Mouse (Mus musculus): ENCODE data around the gene Serpina16. TPM values are rescaled to one million over a fixed set of nuclear protein-coding genes. Genes with fewer than 3 reads are reported as not detected.
A peak's percentile ranks its signal among the peaks of the same experiment; 100 is the strongest.

The Serpina16 gene
- polyA plus RNA-seq, 2 experiments = 0.04 to 0.06 TPM

GRCm38 (mm10) chr12:103655123-103656044, 20.6 kb downstream of the Serpina16 start:
- peak overlapping the region; percentile 53 for H3K4me2 ChIP-seq (ENCODE audit: low read depth)
- WGBS (ENCODE audit: insufficient replicate concordance) = 56% methylated on average over 7 of the region's 7 CpGs
- peak overlapping the region; percentile 28 to 46 for H3K4me3 ChIP-seq (ENCODE audit: insufficient read depth in 1 of 2, low read depth in 2 of 2, low read length in 2 of 2)
- no peak overlapping the region for H3K9ac ChIP-seq (replicated peaks)
- no peaks in the 10 kb centered on the region for H3K27me3 ChIP-seq (ENCODE audit: control insufficient read depth, insufficient read depth, low read length)
- no peak for DNase-seq (ENCODE audit: low read depth in 3 of 3, low spot score in 3 of 3)
- no peaks in the 10 kb centered on the region for H3K36me3 ChIP-seq (replicated peaks; ENCODE audit: control insufficient read depth, insufficient read depth, low read depth)
- ATAC-seq (ENCODE audit: insufficient read depth) = peak; percentile 44; the same call in 1 of the 2 replicates
- peaks cover 0 to 4% of the 10 kb centered on the region in 2 experiments; a peak in 2 of 4 replicates for H3K4me1 ChIP-seq (replicated peaks; ENCODE audit: control insufficient read depth in 2 of 2, insufficient read depth in 2 of 2, low read length in 1 of 2)
- H3K9me3 ChIP-seq (ENCODE audit: control insufficient read depth, low read length) = no peaks in the 10 kb centered on the region
- no peak overlapping the region for H3K27ac ChIP-seq
- TF ChIP-seq CTCF (IDR thresholded peaks at IDR 0.05; ENCODE audit: low read depth) = no peak
- no peak for TF ChIP-seq EP300 (IDR thresholded peaks at IDR 0.05; ENCODE audit: low read depth)

DNA sequence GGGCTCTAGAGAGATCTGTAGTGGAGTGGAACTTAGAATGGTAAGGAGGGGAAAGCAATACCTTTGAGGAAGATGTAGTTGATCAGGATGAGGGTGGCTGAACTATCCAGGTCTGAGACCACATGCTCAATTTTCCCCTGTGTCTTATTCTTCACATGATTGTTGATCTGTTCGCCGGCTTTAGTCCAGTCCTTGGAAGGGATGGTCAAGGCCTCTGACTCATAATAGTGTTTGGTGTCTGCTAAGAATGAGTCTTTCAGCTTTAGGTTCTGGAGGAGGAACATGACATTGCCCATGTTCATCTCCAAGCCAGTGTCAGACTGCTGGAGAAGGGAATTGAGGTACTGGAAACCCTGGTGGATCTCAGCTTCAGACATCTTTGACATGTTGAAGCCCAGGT, 22.1 kb downstream of the Serpina16 start:
- H3K9ac ChIP-seq (replicated peaks) = no peak overlapping the region
- H3K4me1 ChIP-seq (replicated peaks; ENCODE audit: control insufficient read depth in 2 of 2, insufficient read depth in 2 of 2, low read length in 1 of 2) = peaks cover 0 to 2% of the 10 kb centered on the region in 2 experiments; a peak in 1 of 4 replicates
- H3K27ac ChIP-seq = no peak overlapping the region
- no peaks in the 10 kb centered on the region for H3K9me3 ChIP-seq (ENCODE audit: control insufficient read depth, low read length)
- no peak for TF ChIP-seq CTCF (IDR thresholded peaks at IDR 0.05; ENCODE audit: low read depth)
- TF ChIP-seq EP300 (IDR thresholded peaks at IDR 0.05; ENCODE audit: low read depth) = no peak
- peak overlapping the region; percentile 39 for H3K4me2 ChIP-seq (ENCODE audit: low read depth)
- no peak overlapping the region for H3K4me3 ChIP-seq (ENCODE audit: insufficient read depth in 1 of 2, low read depth in 2 of 2, low read length in 2 of 2)
- ATAC-seq (ENCODE audit: insufficient read depth) (no peak), DNase-seq (ENCODE audit: low read depth in 3 of 3, low spot score in 3 of 3) (no peak)
- H3K36me3 ChIP-seq (replicated peaks; ENCODE audit: control insufficient read depth, insufficient read depth, low read depth) = no peaks in the 10 kb centered on the region
- H3K27me3 ChIP-seq (ENCODE audit: control insufficient read depth, insufficient read depth, low read length) = no peaks in the 10 kb centered on the region
- 52% methylated on average over 2 of the region's 2 CpGs for WGBS (ENCODE audit: insufficient replicate concordance)

DNA sequence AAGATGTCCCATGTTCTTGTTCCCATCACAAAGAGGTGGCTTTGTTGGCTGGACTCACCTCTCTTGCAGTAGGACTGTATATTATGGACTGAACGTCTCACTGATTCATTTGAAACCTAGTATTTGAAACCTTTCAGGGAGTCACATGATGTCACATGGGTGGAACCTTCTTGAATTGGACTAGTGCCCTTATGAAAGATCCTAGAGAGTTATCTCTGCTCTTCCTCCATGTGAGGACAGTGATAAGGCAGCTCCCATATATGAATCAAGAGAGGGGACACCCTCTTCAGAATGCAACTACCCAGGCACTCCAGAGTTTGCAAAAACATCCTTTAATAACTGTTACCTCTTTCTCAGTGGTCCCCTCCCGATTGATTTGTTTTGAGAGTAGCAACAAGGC, 29.6 kb downstream of the Serpina16 start:
- DNase-seq (ENCODE audit: low read depth in 3 of 3, low spot score in 3 of 3) = no peak
- Histone ChIP-seq H3K9ac (replicated peaks) (no peak overlapping the region), H3K4me3 (ENCODE audit: insufficient read depth in 1 of 2, low read depth in 2 of 2, low read length in 2 of 2) (no peak overlapping the region), H3K27ac (no peak overlapping the region), H3K9me3 (ENCODE audit: control insufficient read depth, low read length) (no peaks in the 10 kb centered on the region), H3K27me3 (ENCODE audit: control insufficient read depth, insufficient read depth, low read length) (no peaks in the 10 kb centered on the region), H3K36me3 (replicated peaks; ENCODE audit: control insufficient read depth, insufficient read depth, low read depth) (no peaks in the 10 kb centered on the region; the same call in 1 of the 2 replicates), H3K4me2 (ENCODE audit: low read depth) (no peak overlapping the region), H3K4me1 (replicated peaks; ENCODE audit: control insufficient read depth in 2 of 2, insufficient read depth in 2 of 2, low read length in 1 of 2) (no peaks in the 10 kb centered on the region)
- no peak for ATAC-seq (ENCODE audit: insufficient read depth)
- WGBS (ENCODE audit: insufficient replicate concordance) = 48% methylated on average over 2 of the region's 2 CpGs
- TF ChIP-seq EP300 (IDR thresholded peaks at IDR 0.05; ENCODE audit: low read depth) (no peak), CTCF (IDR thresholded peaks at IDR 0.05; ENCODE audit: low read depth) (no peak)

GRCm38 (mm10) chr12:103644601-103645000, 31.3 kb downstream of the Serpina16 start:
- ATAC-seq (ENCODE audit: insufficient read depth) (no peak), DNase-seq (ENCODE audit: low read depth in 3 of 3, low spot score in 3 of 3) (no peak)
- WGBS (ENCODE audit: insufficient replicate concordance) = 22% methylated on average over 5 of the region's 5 CpGs
- TF ChIP-seq EP300 (IDR thresholded peaks at IDR 0.05; ENCODE audit: low read depth) (no peak), CTCF (IDR thresholded peaks at IDR 0.05; ENCODE audit: low read depth) (no peak)
- H3K4me3 ChIP-seq (ENCODE audit: insufficient read depth in 1 of 2, low read depth in 2 of 2, low read length in 2 of 2) = no peak overlapping the region
- no peaks in the 10 kb centered on the region for H3K27me3 ChIP-seq (ENCODE audit: control insufficient read depth, insufficient read depth, low read length)
- no peak overlapping the region for H3K27ac ChIP-seq
- no peak overlapping the region for H3K9ac ChIP-seq (replicated peaks)
- H3K36me3 ChIP-seq (replicated peaks; ENCODE audit: control insufficient read depth, insufficient read depth, low read depth) = no peaks in the 10 kb centered on the region; the same call in 1 of the 2 replicates
- no peaks in the 10 kb centered on the region for H3K9me3 ChIP-seq (ENCODE audit: control insufficient read depth, low read length)
- no peaks in the 10 kb centered on the region for H3K4me1 ChIP-seq (replicated peaks; ENCODE audit: control insufficient read depth in 2 of 2, insufficient read depth in 2 of 2, low read length in 1 of 2)
- no peak overlapping the region for H3K4me2 ChIP-seq (ENCODE audit: low read depth)

GRCm38 (mm10) chr12:103643818-103644217, 32.1 kb downstream of the Serpina16 start:
- H3K4me2 ChIP-seq (ENCODE audit: low read depth) = no peak overlapping the region
- no peak for DNase-seq (ENCODE audit: low read depth in 3 of 3, low spot score in 3 of 3)
- H3K36me3 ChIP-seq (replicated peaks; ENCODE audit: control insufficient read depth, insufficient read depth, low read depth) = no peaks in the 10 kb centered on the region; the same call in 1 of the 2 replicates
- H3K4me1 ChIP-seq (replicated peaks; ENCODE audit: control insufficient read depth in 2 of 2, insufficient read depth in 2 of 2, low read length in 1 of 2) = no peaks in the 10 kb centered on the region
- H3K27me3 ChIP-seq (ENCODE audit: control insufficient read depth, insufficient read depth, low read length) = no peaks in the 10 kb centered on the region
- H3K9ac ChIP-seq (replicated peaks) = no peak overlapping the region
- no peak overlapping the region for H3K4me3 ChIP-seq (ENCODE audit: insufficient read depth in 1 of 2, low read depth in 2 of 2, low read length in 2 of 2)
- H3K27ac ChIP-seq = no peak overlapping the region
- 57% methylated on average over 3 of the region's 3 CpGs for WGBS (ENCODE audit: insufficient replicate concordance)
- TF ChIP-seq CTCF (IDR thresholded peaks at IDR 0.05; ENCODE audit: low read depth) (no peak), EP300 (IDR thresholded peaks at IDR 0.05; ENCODE audit: low read depth) (no peak)
- H3K9me3 ChIP-seq (ENCODE audit: control insufficient read depth, low read length) = no peaks in the 10 kb centered on the region
- ATAC-seq (ENCODE audit: insufficient read depth) = no peak
